Mouse (Mus musculus) gastrocnemius, postnatal 36 days (tissue): ENCODE measurements around the gene Trim63. TPM values are rescaled to one million over a fixed set of nuclear protein-coding genes. Genes with fewer than 3 reads are reported as not detected.
A peak's percentile ranks its signal among the peaks of the same experiment; 100 is the strongest.

Source experiments
- DNase-seq, 2 experiments: peaks; one replicate each; pipeline ENCODE4 v3.0.0; 2022
- intact Hi-C: fragments of 180-260 bp; cut with DNase I; formaldehyde crosslinking; loops from one replicate; pipeline ENCODE4 v1.15.1; 2025
- total RNA-seq, 2 experiments: library from RNA; stranded (reverse); gene quantifications; 2 replicates each; pipeline ENCODE4 v1.2.3; 2021

Gene Trim63
- total RNA-seq, 2 experiments from 2014 or later, result 241 to 268 TPM

DNA sequence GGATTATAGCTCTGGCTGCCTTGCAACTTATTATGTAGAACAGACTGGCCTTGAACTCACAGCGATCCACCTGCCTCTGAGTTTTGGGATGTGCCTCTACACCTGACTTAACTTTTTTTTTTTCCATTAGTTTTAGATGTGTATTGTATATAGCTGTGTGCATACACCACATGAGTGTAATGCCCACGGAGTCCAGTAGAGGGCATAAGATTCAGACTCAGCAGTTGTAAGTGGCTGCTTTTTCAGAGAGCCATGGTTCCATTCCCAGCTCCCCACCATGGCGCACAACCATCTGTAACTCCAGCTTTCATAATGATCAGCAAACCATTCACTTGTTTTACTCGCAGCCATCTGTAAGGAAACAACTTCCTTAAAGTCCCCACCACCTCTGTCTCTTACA lies 18.4 kb upstream of the Trim63 start:
- intact Hi-C loops, result no loop called here
- no peak for DNase-seq

DNA sequence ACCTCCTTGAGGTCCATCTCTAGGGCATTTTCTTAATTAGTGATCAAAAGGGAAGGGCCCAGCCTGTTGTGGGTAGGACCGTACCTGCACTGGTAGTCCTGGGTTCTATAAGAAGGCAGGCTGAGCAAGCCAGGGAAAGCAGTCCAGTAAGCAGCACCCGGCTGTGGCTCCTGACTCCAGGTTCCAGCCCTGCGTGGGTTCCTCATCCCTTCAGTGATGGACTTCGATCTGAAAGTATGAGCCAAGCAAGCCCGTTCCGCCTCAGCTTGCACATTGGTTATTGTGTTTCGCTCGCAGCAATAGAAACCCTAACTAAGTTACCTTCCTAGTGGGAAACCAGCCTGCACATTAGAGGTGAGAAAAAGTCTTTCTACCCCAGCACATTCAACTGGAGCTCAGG lies 17.6 kb upstream of the Trim63 start:
- intact Hi-C loops, result no loop called here
- no peak for DNase-seq

GRCm38 (mm10) chr4:134298626-134299497 lies 16.1 kb upstream of the Trim63 start:
- intact Hi-C loops, result loop anchor here (1.0 kb wide), 1 partner anchor 16 kb away; the partner anchor contains the start of gene Trim63

GRCm38 (mm10) chr4:134299498-134299810 lies 15.5 kb upstream of the Trim63 start:
- intact Hi-C loops, result loop anchor here (1.0 kb wide), 1 partner anchor 16 kb away; the partner anchor contains the start of gene Trim63

More at GRCm38 (mm10) chr4:134298626-134299497, 16.1 kb upstream of the Trim63 start:
- DNase-seq, result no peak

DNA sequence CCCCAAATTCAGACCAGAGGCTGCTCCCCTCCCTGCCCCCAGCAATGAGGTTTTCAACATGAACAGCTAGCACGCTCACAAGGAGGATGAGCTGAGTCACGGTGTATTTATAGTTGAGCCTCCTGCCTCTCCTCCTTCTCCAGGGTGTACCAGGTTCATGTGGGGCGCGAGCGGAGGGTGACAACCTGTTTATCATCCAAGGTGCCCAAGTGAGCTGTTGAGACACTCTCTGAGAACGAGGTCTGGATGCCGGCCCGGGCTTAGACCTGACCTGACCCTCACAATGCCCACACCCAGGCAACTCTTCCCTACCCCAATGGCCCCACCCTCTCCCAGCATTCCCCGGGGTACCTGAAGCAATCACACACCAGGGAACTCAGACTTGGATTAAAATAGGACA lies 14.6 kb upstream of the Trim63 start:
- intact Hi-C loops, result no loop called here

More at GRCm38 (mm10) chr4:134299498-134299810, 15.5 kb upstream of the Trim63 start:
- no peak for DNase-seq

DNA sequence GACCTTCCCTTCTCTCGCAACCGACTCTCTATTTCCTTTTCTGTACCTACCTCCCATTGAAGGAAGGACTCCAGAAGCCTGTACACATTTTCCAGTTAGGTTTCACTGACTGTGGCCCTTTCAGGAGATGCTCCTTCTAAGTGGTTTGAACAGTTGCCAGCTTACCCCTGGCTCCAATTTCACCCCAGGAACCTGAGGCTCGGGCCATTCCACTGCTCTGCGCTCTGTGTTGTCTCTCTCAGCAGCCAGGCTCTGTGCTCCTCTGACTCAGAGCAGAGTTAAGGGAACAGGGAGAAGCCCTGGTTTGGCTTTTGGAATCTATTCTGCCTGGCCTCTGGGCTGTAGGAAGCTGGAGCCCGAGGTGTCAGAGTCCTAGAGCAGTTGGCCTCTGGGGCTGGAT lies 12.8 kb upstream of the Trim63 start:
- intact Hi-C loops, result no loop called here
- no peak for DNase-seq

More for the DNA sequence above, 14.6 kb upstream of the Trim63 start:
- peak; percentile 72 to 74 for DNase-seq

- DNase-seq, result no peak
- intact Hi-C loops, result no loop called here
These were observed 8.0 kb upstream of the Trim63 start for GRCm38 (mm10) chr4:134306963-134307362.

DNA sequence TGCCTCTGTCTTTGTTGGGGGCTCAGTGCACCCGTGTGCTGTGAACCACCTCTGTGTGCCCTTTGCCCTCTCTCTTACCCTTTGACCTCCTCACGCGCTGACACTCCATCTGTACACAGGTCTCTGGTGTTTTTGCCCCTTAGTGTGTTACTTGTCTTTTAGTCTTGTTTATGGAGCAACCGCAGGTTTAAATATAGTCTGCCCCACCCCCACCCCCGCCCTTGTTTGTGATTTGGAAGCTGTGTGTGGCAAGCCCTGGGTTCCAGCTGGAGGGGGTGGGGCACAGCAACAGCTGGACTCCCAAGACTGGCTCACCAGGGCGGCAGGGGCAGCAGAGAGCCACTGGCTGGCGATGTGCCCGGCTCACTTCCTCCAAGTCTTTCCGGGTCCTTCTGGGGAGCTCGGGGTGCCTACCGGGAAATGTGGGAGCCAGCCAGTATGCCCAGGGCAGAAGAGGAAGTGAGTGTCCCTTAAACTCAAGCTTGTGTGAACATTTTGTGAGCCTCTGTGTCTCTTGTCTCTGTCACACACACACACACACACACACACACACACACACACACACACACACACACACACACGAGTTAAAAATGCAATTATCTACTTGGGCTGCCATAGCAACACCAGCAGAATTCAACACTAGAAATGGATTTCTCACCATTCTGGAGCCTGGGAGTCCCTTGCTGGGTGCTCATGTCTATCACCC lies 7.4 kb upstream of the Trim63 start:
- intact Hi-C loops, result no loop called here
- DNase-seq, result peak; percentile 68 to 76

GRCm38 (mm10) chr4:134310106-134310505 lies 4.8 kb upstream of the Trim63 start:
- no peak for DNase-seq
- intact Hi-C loops, result no loop called here

- intact Hi-C loops, result no loop called here
- no peak for DNase-seq
These were observed 4.3 kb upstream of the Trim63 start for GRCm38 (mm10) chr4:134310656-134311055.

- intact Hi-C loops, result no loop called here
- DNase-seq, result peak in 1 of 2 experiments; percentile 54
These were observed 3.1 kb upstream of the Trim63 start for GRCm38 (mm10) chr4:134311784-134312183.

GRCm38 (mm10) chr4:134312341-134312740 lies 2.6 kb upstream of the Trim63 start:
- no peak for DNase-seq
- intact Hi-C loops, result no loop called here

GRCm38 (mm10) chr4:134312901-134313300 lies 2.0 kb upstream of the Trim63 start:
- intact Hi-C loops, result no loop called here
- no peak for DNase-seq

DNA sequence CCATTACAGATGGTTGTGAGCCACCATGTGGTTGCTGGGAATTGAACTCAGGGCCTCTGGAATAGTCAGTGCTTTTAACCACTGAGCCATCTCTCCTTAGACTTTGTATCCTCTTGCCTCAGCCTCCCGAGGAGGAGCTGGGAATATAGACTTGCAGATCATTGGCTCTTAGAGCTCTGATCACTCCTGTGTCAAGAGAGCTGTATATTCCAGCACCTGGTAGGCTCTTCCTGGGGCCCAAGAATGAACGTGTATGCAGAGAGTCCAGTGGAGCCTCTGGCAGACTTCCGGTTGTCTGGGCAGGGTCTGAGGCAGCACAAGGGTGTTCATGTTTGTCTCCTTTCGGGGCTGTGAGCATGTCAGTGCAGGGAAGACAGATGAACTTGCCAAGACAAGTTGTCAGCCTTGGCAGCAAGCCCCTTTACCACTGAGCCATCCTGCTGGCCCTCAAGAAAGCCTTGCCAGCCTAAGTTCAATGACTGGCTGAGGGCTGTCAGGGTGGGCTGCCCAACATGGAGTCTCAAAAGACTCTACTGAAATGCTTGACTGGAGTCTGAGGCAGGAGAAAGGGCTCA lies 752 bp upstream of the Trim63 start:
- intact Hi-C loops, result no loop called here
- no peak for DNase-seq

- DNase-seq, result no peak
- intact Hi-C loops, result loop anchor here (1.0 to 5.0 kb wide), 2 partner anchors 16 to 42 kb away; no protein-coding TSS in a partner anchor
These were observed 550 bp downstream of the Trim63 start for GRCm38 (mm10) chr4:134315470-134315869.

DNA sequence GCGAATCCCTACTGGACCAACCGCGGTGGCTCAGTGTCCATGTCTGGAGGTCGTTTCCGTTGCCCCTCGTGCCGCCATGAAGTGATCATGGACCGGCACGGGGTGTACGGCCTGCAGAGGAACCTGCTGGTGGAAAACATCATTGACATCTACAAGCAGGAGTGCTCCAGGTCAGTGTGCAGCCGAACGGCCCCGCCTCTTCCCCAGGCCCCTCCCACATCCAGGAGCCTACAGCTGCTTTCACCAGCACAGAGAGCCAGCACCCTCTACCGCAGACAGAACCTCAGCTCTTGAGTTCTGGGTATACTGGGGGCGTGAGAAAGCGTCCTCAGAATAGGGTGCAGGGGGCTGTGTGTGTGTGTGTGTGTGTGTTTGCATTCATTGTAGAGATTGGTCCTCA lies 1.5 kb downstream of the Trim63 start:
- intact Hi-C loops, result loop anchor here (5.0 kb wide), 1 partner anchor 41 kb away; no protein-coding TSS in a partner anchor
- DNase-seq, result peak in 1 of 2 experiments; percentile 49

DNA sequence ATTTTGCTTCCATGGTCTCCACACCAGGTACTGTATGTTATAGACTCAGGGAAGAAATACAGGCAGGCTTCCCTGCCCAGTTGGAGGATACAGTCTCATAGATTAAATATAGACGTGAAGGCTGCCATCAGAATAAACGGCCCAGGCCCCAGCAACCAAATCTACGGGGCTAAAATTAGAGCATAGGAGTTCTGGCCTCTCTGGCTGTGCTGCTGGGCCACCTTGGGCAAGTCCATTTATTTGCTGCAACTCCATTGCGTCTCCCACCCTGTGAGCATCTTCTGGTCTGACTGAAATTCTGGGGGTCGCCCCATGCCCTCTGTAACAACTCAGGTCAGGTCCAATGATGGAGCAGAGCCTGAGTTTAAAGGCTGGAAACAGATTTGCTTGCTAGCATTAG lies 4.2 kb downstream of the Trim63 start:
- no peak for DNase-seq
- intact Hi-C loops, result loop anchor here (5.0 kb wide), 1 partner anchor 38 kb away; no protein-coding TSS in a partner anchor

DNA sequence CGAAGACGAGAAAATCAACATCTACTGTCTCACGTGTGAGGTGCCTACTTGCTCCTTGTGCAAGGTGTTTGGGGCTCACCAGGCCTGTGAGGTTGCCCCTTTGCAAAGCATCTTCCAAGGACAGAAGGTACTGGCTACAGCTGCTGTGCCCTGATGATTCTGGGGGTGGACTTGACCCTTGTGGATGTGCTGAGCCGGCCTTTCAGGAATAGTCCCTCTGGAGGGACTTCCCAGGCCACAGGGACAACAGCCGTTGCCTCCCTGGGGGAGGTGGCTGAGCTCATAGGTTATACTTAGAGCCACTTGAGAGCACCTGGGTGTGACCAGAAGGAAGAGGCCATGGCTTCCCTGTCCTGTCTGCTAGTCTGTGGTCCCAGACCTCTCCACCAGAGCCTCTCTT lies 4.8 kb downstream of the Trim63 start:
- intact Hi-C loops, result loop anchor here (5.0 kb wide), 1 partner anchor 38 kb away; no protein-coding TSS in a partner anchor
- DNase-seq, result no peak

DNA sequence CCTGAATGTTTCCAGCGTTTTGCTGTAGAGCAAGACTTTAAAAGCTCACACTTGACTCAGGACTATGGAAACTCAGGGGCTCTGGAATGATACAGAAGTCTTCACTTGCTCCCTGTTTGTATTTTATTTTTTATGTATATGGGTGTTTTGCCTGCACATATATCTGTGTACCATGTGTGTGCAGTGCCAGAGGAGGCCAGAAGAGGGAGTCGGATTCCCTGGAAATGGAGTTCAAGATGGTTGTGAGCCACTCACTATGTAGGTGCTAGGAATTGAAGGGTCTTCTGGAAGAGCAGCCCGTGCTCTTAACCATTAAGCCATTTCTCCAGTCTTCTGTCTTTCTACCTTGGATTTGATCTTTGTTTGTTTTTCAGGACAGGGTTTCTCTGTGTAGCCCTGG lies 6.6 kb downstream of the Trim63 start:
- no peak for DNase-seq
- intact Hi-C loops, result no loop called here

DNA sequence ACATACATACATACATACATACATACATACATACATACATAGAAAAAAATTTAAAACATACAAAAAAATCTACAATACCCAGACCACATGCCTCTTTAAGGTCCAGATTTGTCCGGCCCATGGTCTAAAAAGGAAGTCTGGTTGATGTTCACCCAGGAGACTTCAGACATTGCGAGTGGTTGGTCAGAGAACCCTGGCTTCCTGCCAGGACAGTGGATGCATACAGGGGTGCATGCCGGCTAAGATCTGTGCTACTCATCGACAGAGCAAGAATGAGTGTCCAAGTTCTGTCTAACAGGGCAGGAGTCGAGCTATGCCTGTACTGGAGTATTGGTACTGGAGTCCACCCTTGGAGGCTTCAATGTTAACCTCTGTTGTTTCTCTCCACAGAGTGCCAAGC lies 9.7 kb downstream of the Trim63 start:
- no peak for DNase-seq
- intact Hi-C loops, result no loop called here
